Mouse (Mus musculus) ovary, adult 10 weeks (tissue): ENCODE data around the gene Csnk1g1. TPM values are rescaled to one million over a fixed set of nuclear protein-coding genes. Genes with fewer than 3 reads are reported as not detected.

ENCODE experiments used
- polyA plus RNA-seq: library from polyadenylated mRNA; stranded (reverse); fragments of 350-450 nt; fragmentation: Illumina TruSeq; extraction: RNeasy Lipid Tissue Mini Kit (QIAGEN cat#74804); gene quantifications from one replicate; pipeline ENCODE4 v1.2.3, GENCODE M21; 2014

The Csnk1g1 gene
- polyA plus RNA-seq, result 51.7 TPM

DNA sequence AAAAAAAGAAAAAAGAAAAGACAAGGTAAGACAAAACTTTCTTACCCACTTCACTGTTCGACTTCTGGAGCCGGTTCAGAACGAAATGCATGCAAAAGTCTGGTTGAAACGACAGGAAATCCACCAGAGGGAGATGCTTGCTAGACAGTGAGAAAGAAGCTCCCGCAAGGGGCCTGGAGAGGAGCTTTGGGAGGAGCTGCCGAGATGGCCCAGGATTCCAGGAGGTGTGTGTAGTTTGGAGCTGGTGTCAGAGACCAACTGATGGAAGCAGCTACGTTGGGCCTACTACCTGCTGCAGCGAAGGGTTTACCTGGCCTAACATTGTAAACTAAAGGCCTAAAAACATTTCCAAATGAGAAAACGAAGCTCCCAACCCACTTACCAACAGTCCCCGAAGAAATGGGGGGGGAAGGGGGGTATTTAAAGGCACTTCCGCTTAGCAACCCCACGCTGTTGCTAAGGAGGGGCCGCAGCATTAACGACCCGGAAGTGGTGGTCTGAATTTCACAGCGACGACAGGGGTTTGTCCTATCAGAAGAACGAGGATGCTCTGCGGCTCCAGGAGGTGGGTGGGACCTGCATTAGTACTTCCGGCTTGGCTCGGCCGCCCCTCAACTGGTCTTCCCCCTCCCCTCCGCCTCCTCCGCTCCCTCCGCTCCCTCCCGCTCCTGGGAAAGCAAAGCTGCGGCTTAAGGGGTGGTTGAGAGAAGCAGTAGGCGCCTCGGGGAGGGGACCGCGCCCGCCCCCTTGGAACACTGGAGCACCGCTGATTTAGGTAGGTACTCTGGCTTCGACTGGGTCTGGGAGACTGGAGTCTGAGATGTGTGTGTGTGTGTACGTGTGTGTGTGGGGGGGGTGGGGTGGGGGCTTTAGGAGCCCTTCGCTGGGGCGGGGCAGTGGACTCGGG is at the start of gene Csnk1g1, which contains the start of gene Trip4:
Gene Csnk1g1, plus strand, starts transcription at position 531 of the 907 bp plus-strand sequence.
Gene Trip4, minus strand, starts transcription at position 401 of the 907 bp plus-strand sequence.

DNA sequence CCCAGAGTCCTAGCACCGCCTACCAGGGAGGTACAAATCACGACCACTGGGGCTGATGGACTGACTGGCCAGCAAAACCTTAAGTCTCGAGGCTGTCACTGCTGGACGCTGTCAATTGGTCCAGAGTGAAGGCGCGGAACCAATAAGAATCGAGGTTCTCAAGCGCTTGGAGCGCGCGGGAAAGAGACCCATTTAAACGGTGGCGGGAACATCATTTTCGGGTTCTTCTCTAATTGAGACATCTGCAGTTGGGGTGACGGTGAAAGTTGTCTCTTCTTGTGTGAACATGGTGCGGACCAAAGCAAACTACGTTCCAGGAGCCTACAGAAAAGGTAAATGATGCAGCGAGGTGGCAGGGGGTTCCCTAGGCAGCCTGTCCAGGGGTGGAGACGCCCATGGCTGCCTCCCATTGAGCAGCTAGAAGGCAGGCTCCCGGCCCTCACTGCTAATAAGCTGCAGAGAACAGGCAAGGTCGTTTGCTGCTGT is 18.5 kb upstream of the Csnk1g1 start, which contains the start of gene Pclaf:
Gene Pclaf, plus strand, starts transcription at position 95 of the 486 bp plus-strand sequence.

DNA sequence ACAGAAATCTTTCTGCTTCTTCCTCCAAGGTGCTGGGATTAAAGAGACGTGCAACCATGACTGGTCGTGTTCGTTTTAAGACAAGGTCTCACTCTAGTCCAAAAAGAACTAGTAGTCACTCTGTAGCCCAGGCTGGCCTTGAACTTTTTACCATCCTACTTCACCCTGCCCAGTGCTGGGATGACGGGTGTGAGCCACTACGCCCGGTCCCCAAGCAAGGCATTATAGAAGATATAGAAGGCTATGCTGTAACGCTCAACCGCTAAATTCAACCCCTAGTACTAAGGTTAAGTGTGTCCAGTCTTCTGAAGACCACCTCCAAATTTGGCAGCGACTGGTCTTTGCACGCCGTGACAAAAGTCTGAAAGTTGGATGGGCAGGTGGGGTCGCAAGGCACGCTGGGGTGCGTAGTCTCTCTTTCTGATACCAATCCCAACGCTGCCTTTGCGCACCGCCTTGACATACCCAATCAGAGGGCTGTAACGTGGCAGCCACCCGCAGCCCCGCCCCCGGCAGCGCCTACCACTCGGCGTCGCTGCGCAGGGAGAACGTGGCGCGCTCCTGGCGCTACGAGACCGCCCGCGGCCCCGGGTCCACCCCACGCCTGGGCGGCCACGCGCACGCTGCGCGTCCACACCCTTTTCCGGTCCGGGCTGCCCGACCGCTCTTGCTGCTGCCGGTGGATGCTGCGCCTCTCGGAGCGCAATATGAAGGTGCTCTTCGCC is 151.0 kb downstream of the Csnk1g1 start, which contains the start of gene Ppib:
Gene Ppib, plus strand, starts transcription at position 640 of the 725 bp plus-strand sequence.

DNA sequence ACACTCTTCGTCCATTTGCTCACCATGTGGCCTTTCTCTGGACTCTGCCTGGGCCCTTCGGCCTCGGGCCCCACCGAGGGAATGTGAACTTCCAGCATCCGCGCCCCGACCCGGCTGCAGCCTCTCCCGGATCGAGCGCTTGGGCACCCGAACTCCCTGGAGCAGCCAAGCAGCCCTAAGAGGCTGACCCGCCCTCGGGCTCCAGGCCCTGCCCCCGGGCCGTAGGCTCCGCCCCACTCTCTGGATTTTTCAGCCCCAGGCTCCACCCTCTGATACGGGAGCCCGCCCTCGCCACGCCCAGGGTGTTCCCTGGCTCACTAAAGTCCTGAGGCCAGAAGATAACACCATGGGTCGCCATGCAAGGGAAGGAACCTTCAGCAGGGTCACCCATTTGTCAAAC is 160.9 kb downstream of the Csnk1g1 start, which contains the start of gene Snx22:
Gene Snx22, minus strand, starts transcription at position 137 of the 400 bp plus-strand sequence.

Other genes with a start within 250 kb of the Csnk1g1 start
- gene Oaz2, start 240.9 kb upstream of the Csnk1g1 start, polyA plus RNA-seq, result 70.7 TPM
- gene Zfp609, start 81.4 kb upstream of the Csnk1g1 start, polyA plus RNA-seq, result 13.9 TPM
- gene Pclaf, start 18.7 kb upstream of the Csnk1g1 start, polyA plus RNA-seq, result 101 TPM
- gene Trip4, start 130 bp upstream of the Csnk1g1 start, polyA plus RNA-seq, result 60.6 TPM
- gene Ppib, start 151.3 kb downstream of the Csnk1g1 start, polyA plus RNA-seq, result 297 TPM
- 0.23 TPM for gene Snx22, start 160.8 kb downstream of the Csnk1g1 start, polyA plus RNA-seq
- gene Snx1, start 217.7 kb downstream of the Csnk1g1 start, polyA plus RNA-seq, result 114 TPM
- 121 TPM for gene Ciao2a, start 217.7 kb downstream of the Csnk1g1 start, polyA plus RNA-seq
- 1.6 TPM for gene Dapk2, start 249.3 kb downstream of the Csnk1g1 start, polyA plus RNA-seq